Mouse (Mus musculus): Measurements from ENCODE around the gene Trh. TPM values are rescaled to one million over a fixed set of nuclear protein-coding genes. Genes with fewer than 3 reads are reported as not detected.

The Trh gene
- total and polyA plus RNA-seq, 3 experiments, result not detected

GRCm38 (mm10) chr6:92229103-92229502 lies 15.3 kb downstream of the Trh start:
- peaks cover 8 to 13% of the 10 kb centered on the region in 2 experiments for H3K27me3 ChIP-seq (ENCODE audit: control insufficient read depth in 1 of 2, insufficient read depth in 2 of 2, low read length in 2 of 2)
- DNase-seq (ENCODE audit: low read depth, low spot score), result no peak
- H3K9me3 ChIP-seq (replicated peaks; ENCODE audit: insufficient read depth, low read length), result no peaks in the 10 kb centered on the region
- H3K9ac ChIP-seq (ENCODE audit: control insufficient read depth, low read depth, low read length, poor library complexity, severe bottlenecking), result no peak overlapping the region
- H3K36me3 ChIP-seq (ENCODE audit: control insufficient read depth in 1 of 2, insufficient read depth in 2 of 2, low read length in 2 of 2), result no peaks in the 10 kb centered on the region
- TF ChIP-seq CHD2 (IDR thresholded peaks at IDR 0.05; ENCODE audit: low read length) (no peak), SIN3A (IDR thresholded peaks at IDR 0.05; ENCODE audit: low read length) (no peak), GABPA (IDR thresholded peaks at IDR 0.05; ENCODE audit: low read depth, low read length) (no peak), GATA1 (IDR thresholded peaks at IDR 0.05; ENCODE audit: low read depth, low read length) (no peak), MYB (IDR thresholded peaks at IDR 0.05; ENCODE audit: low read depth, low read length) (no peak), ZNF384 (IDR thresholded peaks at IDR 0.05; ENCODE audit: low read depth, low read length) (no peak), TCF12 (IDR thresholded peaks at IDR 0.05; ENCODE audit: low read depth, low read length) (no peak), POLR2A (IDR thresholded peaks at IDR 0.05; ENCODE audit: control insufficient read depth in 1 of 2, insufficient read depth in 1 of 2, low read depth in 1 of 2, low read length in 2 of 2, poor library complexity in 1 of 2) (no peak), ETS1 (IDR thresholded peaks at IDR 0.05; ENCODE audit: low read depth, low read length) (no peak), JUND (IDR thresholded peaks at IDR 0.05; ENCODE audit: low read depth, low read length) (no peak), NELFE (IDR thresholded peaks at IDR 0.05; ENCODE audit: low read depth, low read length) (no peak), ZMIZ1 (IDR thresholded peaks at IDR 0.05; ENCODE audit: low read depth, low read length) (no peak), TBP (IDR thresholded peaks at IDR 0.05; ENCODE audit: low read depth, low read length) (no peak), ZKSCAN1 (IDR thresholded peaks at IDR 0.05; ENCODE audit: low read depth, low read length) (no peak), MYC (IDR thresholded peaks at IDR 0.05; ENCODE audit: low read depth, low read length) (no peak), MXI1 (IDR thresholded peaks at IDR 0.05; ENCODE audit: low read depth, low read length) (no peak)
- no peak overlapping the region for H3K4me3 ChIP-seq (ENCODE audit: control insufficient read depth in 1 of 2, insufficient read depth in 1 of 2, low read depth in 2 of 2, low read length in 2 of 2)
- no peak overlapping the region for H3K27ac ChIP-seq (ENCODE audit: control insufficient read depth, low read depth, low read length)
- no peaks in the 10 kb centered on the region for H3K4me1 ChIP-seq (ENCODE audit: control insufficient read depth in 1 of 2, insufficient read depth in 2 of 2, low read length in 2 of 2)
- H3K79me2 ChIP-seq (ENCODE audit: control insufficient read depth, insufficient read depth, low read length, poor library complexity), result no peaks in the 10 kb centered on the region

GRCm38 (mm10) chr6:92224981-92225380 lies 19.5 kb downstream of the Trh start:
- Histone ChIP-seq H3K27me3 (ENCODE audit: control insufficient read depth in 1 of 2, insufficient read depth in 2 of 2, low read length in 2 of 2) (peaks cover 14 to 18% of the 10 kb centered on the region in 2 experiments), H3K36me3 (ENCODE audit: control insufficient read depth in 1 of 2, insufficient read depth in 2 of 2, low read length in 2 of 2) (no peaks in the 10 kb centered on the region), H3K27ac (ENCODE audit: control insufficient read depth, low read depth, low read length) (no peak overlapping the region), H3K79me2 (ENCODE audit: control insufficient read depth, insufficient read depth, low read length, poor library complexity) (no peaks in the 10 kb centered on the region), H3K9me3 (replicated peaks; ENCODE audit: insufficient read depth, low read length) (no peaks in the 10 kb centered on the region), H3K4me1 (ENCODE audit: control insufficient read depth in 1 of 2, insufficient read depth in 2 of 2, low read length in 2 of 2) (no peaks in the 10 kb centered on the region), H3K9ac (ENCODE audit: control insufficient read depth, low read depth, low read length, poor library complexity, severe bottlenecking) (no peak overlapping the region), H3K4me3 (ENCODE audit: control insufficient read depth in 1 of 2, insufficient read depth in 1 of 2, low read depth in 2 of 2, low read length in 2 of 2) (no peak overlapping the region)
- TF ChIP-seq RAD21 (IDR thresholded peaks at IDR 0.05; ENCODE audit: low read depth, low read length) (no peak), TAL1 (IDR thresholded peaks at IDR 0.05; ENCODE audit: low read length) (no peak), POLR2A (IDR thresholded peaks at IDR 0.05; ENCODE audit: control insufficient read depth in 1 of 2, insufficient read depth in 1 of 2, low read depth in 1 of 2, low read length in 2 of 2, poor library complexity in 1 of 2) (no peak), USF1 (IDR thresholded peaks at IDR 0.05; ENCODE audit: low read depth, low read length) (no peak), GABPA (IDR thresholded peaks at IDR 0.05; ENCODE audit: low read depth, low read length) (no peak), POLR2AphosphoS2 (IDR thresholded peaks at IDR 0.05; ENCODE audit: low read length) (no peak), CHD1 (IDR thresholded peaks at IDR 0.05; ENCODE audit: low read depth, low read length) (no peak), POLR2AphosphoS5 (IDR thresholded peaks at IDR 0.05; ENCODE audit: borderline replicate concordance, low read depth, low read length) (no peak), TBP (IDR thresholded peaks at IDR 0.05; ENCODE audit: low read depth, low read length) (no peak), NRF1 (IDR thresholded peaks at IDR 0.05; ENCODE audit: insufficient read depth, low read depth, low read length, poor library complexity, severe bottlenecking) (no peak)
- no peak for DNase-seq (ENCODE audit: low read depth, low spot score)
